Mouse (Mus musculus): ENCODE measurements around the gene Il17ra. TPM values are rescaled to one million over a fixed set of nuclear protein-coding genes. Genes with fewer than 3 reads are reported as not detected.

Il17ra gene
- polyA plus RNA-seq (2015; fragmentation: Nextera tagmentation; extraction: Ambion mirVana): 18.9 and 25.0 TPM in 2 replicates

DNA sequence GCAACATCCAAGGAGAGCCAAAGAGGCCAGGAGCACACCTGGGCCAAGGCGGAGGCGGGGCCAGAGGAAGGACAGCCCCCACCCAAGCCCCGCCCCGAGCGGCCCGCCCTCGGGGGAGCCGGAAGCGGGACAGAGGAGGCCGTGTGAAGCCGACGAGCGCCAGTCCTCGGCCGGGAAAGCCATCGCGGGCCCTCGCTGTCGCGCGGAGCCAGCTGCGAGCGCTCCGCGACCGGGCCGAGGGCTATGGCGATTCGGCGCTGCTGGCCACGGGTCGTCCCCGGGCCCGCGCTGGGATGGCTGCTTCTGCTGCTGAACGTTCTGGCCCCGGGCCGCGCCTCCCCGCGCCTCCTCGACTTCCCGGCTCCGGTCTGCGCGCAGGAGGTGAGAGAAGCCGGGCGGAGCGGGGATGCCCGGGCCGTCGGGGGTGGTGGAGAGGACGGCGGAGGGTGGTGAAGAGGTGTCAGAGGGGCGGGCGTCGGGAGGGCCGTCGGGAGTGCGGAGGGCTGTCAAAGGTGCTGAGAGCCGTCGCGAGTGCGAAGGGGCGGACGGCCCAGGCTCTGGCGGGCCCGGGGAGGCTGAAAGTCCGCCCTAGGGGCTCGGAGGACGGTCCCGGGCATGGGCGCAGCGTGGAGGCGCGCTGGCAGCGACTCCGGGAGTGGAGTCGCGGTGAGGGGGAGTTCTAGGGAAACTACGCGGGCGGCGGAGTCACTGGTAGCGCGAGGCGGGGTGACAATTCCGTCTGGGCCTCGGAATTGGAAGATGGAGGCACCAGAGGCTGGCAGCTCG lies at the start of gene Il17ra:
Gene Il17ra, plus strand, starts transcription at position 162 of the 786 bp plus-strand sequence.

DNA sequence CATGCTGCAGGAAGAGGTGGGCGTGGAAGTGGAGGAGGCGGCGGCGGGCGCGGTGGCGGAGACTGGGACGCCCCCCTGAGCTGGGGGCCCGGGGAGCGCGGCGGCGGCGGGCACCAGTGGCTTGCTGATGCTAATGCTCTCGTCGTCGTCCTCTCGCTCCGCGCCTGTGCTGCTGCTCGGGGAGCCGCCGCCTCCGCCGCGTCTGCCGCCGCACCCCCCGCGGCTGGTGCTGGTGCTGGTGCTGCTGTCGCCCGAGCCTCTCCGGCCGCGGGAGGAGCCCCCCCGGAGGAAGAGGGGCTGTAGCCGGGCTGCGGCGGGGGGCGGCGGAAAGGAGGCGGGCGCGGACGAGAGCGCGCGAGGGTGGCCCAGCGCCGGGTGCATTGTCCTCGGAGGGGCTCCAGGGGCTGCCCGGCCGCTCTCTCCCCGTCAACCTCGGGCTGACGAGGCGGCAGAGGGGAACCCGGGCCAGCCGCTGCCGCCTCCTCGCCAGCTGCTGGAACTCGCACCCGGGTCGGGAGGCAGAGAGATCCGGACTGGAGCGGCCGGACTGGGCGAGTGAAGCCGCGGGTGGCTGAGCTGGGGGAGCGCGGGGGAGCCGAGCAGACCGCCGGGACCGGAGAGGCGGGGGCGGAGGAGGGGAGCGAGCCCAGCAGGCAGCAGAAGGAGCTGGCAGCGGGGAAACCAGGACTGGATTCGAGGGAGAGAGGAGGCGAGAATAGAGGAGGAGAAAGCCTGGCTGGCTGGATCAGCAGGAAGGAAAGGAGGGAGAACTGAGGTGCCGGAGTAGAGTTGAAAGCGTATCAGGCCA lies 30.5 kb downstream of the Il17ra start, which contains the start of gene Tmem121b:
Gene Tmem121b, minus strand, starts transcription at position 434 of the 808 bp plus-strand sequence.

DNA sequence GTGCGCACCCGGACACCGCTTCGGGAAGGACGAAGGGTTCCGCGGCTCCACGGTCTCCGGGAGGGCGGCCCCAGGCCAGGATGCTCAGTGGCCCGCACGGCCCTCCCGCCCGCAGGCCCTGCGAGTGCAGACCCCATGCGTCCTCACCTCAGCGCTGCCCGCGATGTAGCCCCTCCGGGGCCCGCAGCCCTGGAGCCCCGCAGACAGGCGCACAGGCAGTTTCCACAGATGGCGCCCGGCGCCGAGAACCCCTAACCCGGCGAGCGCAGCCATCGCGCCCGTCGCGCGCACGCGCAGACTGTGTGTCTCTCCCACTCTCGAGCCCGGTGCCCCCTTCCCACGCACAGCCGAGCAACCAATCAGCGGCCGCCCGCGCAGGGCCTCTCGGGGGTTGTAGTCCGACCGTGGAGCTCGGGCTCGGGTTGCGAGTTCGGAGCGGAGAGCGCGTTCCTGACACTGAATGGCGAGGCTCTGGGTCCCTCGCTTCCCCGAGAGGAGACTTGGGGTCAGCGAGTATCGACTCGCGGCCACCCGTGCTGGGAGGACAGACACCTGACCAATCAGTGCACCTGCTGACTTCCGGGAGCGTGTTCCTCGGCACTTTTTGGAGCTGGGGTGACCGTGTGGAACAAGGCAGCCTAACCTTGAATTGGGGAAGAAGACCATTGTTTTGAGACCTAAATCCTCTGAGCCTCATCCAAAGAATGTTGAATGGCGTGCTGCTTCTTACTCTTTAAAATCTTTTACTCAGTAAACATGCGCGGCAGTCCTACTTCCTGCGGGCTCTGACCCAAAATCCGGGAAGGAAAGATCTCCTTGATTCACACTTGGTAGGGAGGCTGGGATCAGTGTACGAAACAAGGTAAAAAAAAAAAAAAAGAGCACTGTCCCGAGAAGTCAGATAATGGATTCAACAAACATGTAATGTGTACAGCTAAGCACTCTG lies 68.2 kb downstream of the Il17ra start, which contains the start of gene Hdhd5:
Gene Hdhd5, minus strand, starts transcription at position 300 of the 946 bp plus-strand sequence.

Other genes starting within 250 kb of the Il17ra start
- gene D330020A13Rik, start 168.9 kb upstream of the Il17ra start, polyA plus RNA-seq (2015; fragmentation: Nextera tagmentation; extraction: Ambion mirVana): not detected in 2 replicates
- 0.14 and 0.18 TPM in 2 replicates for gene B4galnt3, start 168.7 kb upstream of the Il17ra start, polyA plus RNA-seq (2015; fragmentation: Nextera tagmentation; extraction: Ambion mirVana)
- 33.3 and 34.0 TPM in 2 replicates for gene Kdm5a, start 99.1 kb upstream of the Il17ra start, polyA plus RNA-seq (2015; fragmentation: Nextera tagmentation; extraction: Ambion mirVana)
- 19.1 and 19.9 TPM in 2 replicates for gene Ccdc77, start 98.9 kb upstream of the Il17ra start, polyA plus RNA-seq (2015; fragmentation: Nextera tagmentation; extraction: Ambion mirVana)
- 0.04 and 0.05 TPM in 2 replicates for gene Tmem121b, start 30.6 kb downstream of the Il17ra start, polyA plus RNA-seq (2015; fragmentation: Nextera tagmentation; extraction: Ambion mirVana)
- 10.2 and 11.2 TPM in 2 replicates for gene Hdhd5, start 68.1 kb downstream of the Il17ra start, polyA plus RNA-seq (2015; fragmentation: Nextera tagmentation; extraction: Ambion mirVana)
- gene Cecr2, start 203.1 kb downstream of the Il17ra start, polyA plus RNA-seq (2015; fragmentation: Nextera tagmentation; extraction: Ambion mirVana): 8.0 and 8.6 TPM in 2 replicates